Comparison of ENCODE assay signal across 9 mouse cellular contexts in the genomic region with DNA sequence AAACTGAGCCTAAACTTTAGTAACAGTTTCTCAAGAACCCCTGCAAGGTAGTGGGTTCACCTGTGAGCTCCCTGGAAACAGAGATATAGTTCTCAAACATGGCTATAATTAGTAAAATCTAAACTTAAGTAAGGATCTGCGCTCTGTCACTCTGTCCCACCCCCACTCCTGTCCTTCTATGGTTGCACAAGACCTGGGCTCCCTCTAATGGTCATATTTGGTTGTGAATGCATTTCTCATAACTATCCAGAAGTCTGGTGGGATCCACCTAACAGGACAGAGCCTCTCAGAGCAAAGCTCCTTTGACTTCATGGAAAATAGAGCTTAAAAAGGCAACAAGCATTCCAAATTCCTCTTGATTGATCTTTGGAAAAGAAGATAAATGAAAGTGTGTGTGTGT. TPM values are rescaled to one million over a fixed set of nuclear protein-coding genes. Genes with fewer than 3 reads are reported as not detected.
DNase-seq lines count a peak whose midpoint lies in the region; ATAC-seq lines count a peak whose summit lies in the region.
"Had no signal": no experiment of that assay in that cellular context is flagged by ENCODE, and none has a peak within 500 bp of the region (broad histone marks: within the 10 kb centered on the region; RNA-seq: fewer than 3 reads in every experiment).

No protein-coding gene starts in this region.

- peak; percentile 62 for ATAC-seq in intestine, embryonic 15.5 days

- H3K4me1 ChIP-seq in intestine, embryonic 15.5 days (replicated peaks), result no peaks in the 10 kb centered on the region
- H3K4me1 ChIP-seq: limb, embryonic 12.5 days had no signal

- 53% methylated on average over 1 of the region's 1 CpGs for WGBS in intestine, embryonic 15.5 days

- H3K9me3 ChIP-seq in intestine, embryonic 15.5 days, result no peaks in the 10 kb centered on the region
- H3K9me3 ChIP-seq: limb, embryonic 12.5 days had no signal

- H3K36me3 ChIP-seq in intestine, embryonic 15.5 days, result no peaks in the 10 kb centered on the region
- H3K36me3 ChIP-seq: limb, embryonic 12.5 days had no signal

- H3K27me3 ChIP-seq in intestine, embryonic 15.5 days (replicated peaks), result no peaks in the 10 kb centered on the region
- H3K27me3 ChIP-seq: limb, embryonic 12.5 days had no signal

- H3K9ac ChIP-seq in intestine, embryonic 15.5 days, result no peak overlapping the region
- H3K9ac ChIP-seq: limb, embryonic 12.5 days had no signal

- no peak overlapping the region for H3K27ac ChIP-seq in intestine, embryonic 15.5 days
- H3K27ac ChIP-seq: limb, embryonic 12.5 days had no signal

- H3K4me2 ChIP-seq in intestine, embryonic 15.5 days (replicated peaks), result no peak overlapping the region
- H3K4me2 ChIP-seq: limb, embryonic 12.5 days had no signal

- intact Hi-C loops in left cerebral cortex, postnatal 14 days (cut with DNase I), result loop anchor here (5.0 kb wide), 1 partner anchor 122 kb away; a partner anchor contains a TSS
- intact Hi-C loops in left cerebral cortex, postnatal 36 days (cut with DNase I), result no loop called here

- H3K4me3 ChIP-seq in intestine, embryonic 15.5 days (replicated peaks), result no peak overlapping the region
- H3K4me3 ChIP-seq: limb, embryonic 12.5 days had no signal

- peak; percentile 16 for DNase-seq in embryo, embryonic 10 days (ENCODE audit: low spot score)
- no peak for DNase-seq in embryo, embryonic 9.5 days (ENCODE audit: extremely low spot score)
- peak; percentile 33 to 55 for DNase-seq in left cerebral cortex, postnatal 14 days (ENCODE audit: low spot score in 2 of 2)
- DNase-seq in left cerebral cortex, postnatal 36 days (ENCODE audit: low spot score in 2 of 2), result no peak
- DNase-seq in brain, adult 2 months (ENCODE audit: low read depth, low spot score), result peak; percentile 69
- no peak for DNase-seq in thymus, adult 18-20 months
- DNase-seq in spleen, adult 18-20 months, result no peak

RNA-seq across cellular contexts. Expression of a gene that starts 57.8 kb away (rescaled TPM):
- total RNA-seq in left cerebral cortex, postnatal 14 days (2021), result not detected
- total RNA-seq in left cerebral cortex, postnatal 36 days (2021), result not detected
- not detected in 2 replicates for polyA plus RNA-seq in intestine, embryonic 15.5 days (2015; fragmentation: Nextera tagmentation; extraction: Ambion mirVana)
- polyA plus RNA-seq: limb, embryonic 12.5 days had no signal

Comparison
In these comparisons a context has a peak if more than half of its experiments do, and no peak if none do; other contexts are left out.
1. DNase-seq: peak in embryo, embryonic 10 days (single experiment), left cerebral cortex, postnatal 14 days (2 of 2) and brain, adult 2 months (single experiment); none in embryo, embryonic 9.5 days (single experiment), left cerebral cortex, postnatal 36 days (0 of 2), thymus, adult 18-20 months (0 of 2) and spleen, adult 18-20 months (0 of 2).